Mouse (Mus musculus) testis, adult 2 months (tissue): Measurements from ENCODE around the gene Usp37.

Experiments
- CTCF ChIP-seq: fragments of 200-500 bp; IDR thresholded peaks from 2 replicates; pipeline ENCODE4 v1.5.1; 2012; ENCODE audit warnings: low read depth, mild to moderate bottlenecking, inconsistent platforms, low read length, moderate library complexity; ENCODE audit not compliant: control insufficient read depth, insufficient read depth, insufficient replicate concordance
- POLR2A ChIP-seq: fragments of 200-500 bp; IDR thresholded peaks from 2 replicates; pipeline ENCODE4 v1.6.1; 2012; ENCODE audit warnings: low read depth, mild to moderate bottlenecking, inconsistent platforms, low read length, moderate library complexity; ENCODE audit not compliant: control insufficient read depth

DNA sequence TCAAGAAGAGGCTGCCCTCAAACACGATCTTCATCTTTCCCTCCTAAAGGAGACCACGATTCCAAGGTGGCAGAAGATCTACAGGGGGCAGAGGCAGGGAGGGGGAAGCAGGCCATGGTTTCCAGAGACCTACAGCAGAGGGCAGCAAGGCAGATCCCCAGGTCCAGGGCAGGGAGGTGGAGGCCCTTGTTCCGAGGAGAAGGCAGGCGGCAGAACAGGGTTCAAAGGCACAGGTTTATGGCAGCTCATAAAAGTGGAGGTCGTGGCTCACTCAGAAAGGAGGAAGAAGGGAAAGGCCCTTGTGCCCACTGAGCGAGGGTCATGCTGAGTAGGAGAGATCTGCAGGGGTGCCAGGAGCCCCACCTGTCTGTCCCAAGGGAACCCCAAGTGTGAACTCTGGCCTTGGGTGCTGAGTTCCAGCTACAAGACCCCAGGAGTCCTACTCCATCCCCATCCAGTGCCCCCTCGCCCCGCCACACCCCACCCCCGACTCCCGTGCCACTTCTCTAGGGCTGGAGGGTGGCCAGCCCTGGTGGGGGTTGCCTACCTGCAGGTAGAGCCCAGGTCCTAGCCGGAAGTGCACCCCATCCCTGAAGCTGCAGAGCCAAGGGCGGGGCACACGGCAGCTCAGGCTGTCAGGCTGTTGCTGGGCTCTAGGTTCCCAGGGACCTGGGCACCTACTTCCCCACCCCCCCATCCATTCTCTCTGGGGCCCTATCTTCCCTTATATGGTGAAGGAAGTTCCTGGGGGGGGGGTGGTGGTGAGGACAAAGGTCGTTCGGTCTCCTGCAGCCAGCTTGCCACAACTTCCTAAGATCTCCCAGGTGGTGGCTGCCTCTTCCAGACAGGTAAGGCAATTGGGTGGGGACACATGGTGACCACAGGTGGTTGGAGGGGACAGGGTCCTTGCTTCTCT is 135.2 kb downstream of the Usp37 start, which contains the start of gene Vil1:
- no peak for TF ChIP-seq POLR2A
- no peak for TF ChIP-seq CTCF
